Mouse (Mus musculus) lung, adult 2 months (tissue): ENCODE measurements around the gene Pcx.

ENCODE experiments used
- CTCF ChIP-seq: fragments of 200-500 bp; IDR thresholded peaks from 2 replicates; pipeline ENCODE4 v1.5.1; 2011; ENCODE audit warnings: mild to moderate bottlenecking, low read length, control low read depth; ENCODE audit not compliant: insufficient read depth
- POLR2A ChIP-seq: fragments of 200-500 bp; IDR thresholded peaks from 2 replicates; pipeline ENCODE4 v1.6.1; 2011; ENCODE audit warnings: low read depth, mild to moderate bottlenecking, control low read depth, low read length, borderline replicate concordance; ENCODE audit errors: extremely low read depth

- TF ChIP-seq CTCF (no peak), POLR2A (no peak)
Measured at GRCm38 (mm10) chr19:4570815-4571214, 60.5 kb downstream of the Pcx start.
